Mouse (Mus musculus) bone marrow, adult 2 months (tissue): ENCODE data around the gene Syn3.

Source experiments
- CTCF ChIP-seq: fragments of 200-500 bp; IDR thresholded peaks from 2 replicates; pipeline ENCODE4 v1.5.1; 2011; ENCODE audit warnings: low read length, control low read depth; ENCODE audit not compliant: control insufficient read depth, insufficient read depth
- POLR2A ChIP-seq: fragments of 200-500 bp; IDR thresholded peaks from 2 replicates; pipeline ENCODE4 v1.6.1; 2011; ENCODE audit warnings: low read depth, mild to moderate bottlenecking, control low read depth, low read length, borderline replicate concordance; ENCODE audit not compliant: control insufficient read depth

DNA sequence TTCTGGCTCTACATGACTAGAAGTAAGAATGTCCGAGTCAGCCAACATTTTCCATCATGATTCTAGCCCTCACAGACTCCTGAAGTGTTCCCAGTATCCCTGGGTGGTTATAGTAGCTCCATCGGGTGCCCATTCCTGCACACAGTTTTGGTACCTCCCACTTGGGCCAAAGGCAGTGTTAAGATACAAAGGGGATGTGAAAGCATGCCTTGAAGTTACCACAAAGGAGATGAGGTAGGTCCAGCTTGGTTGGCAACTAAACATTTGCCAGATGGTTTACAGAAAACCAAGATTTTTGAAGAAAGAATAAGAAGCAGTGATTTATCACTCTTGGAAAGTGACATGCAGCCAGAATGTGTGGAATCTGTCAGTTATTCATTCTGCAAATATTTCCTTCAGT lies 53.5 kb downstream of the Syn3 start:
- no peak for TF ChIP-seq CTCF
- no peak for TF ChIP-seq POLR2A
